Mouse (Mus musculus) erythroblast, embryonic 14.5 days (primary cell): ENCODE data around the gene Ids. TPM values are rescaled to one million over a fixed set of nuclear protein-coding genes. Genes with fewer than 3 reads are reported as not detected.

ENCODE experiments used
- H3K27me3 ChIP-seq: 2 replicates; pipeline ENCODE4 v1.6.1; 2012; ENCODE audit warnings: inconsistent platforms; ENCODE audit not compliant: control insufficient read depth
- H3K36me3 ChIP-seq: 2 replicates; pipeline ENCODE4 v1.6.1; 2012; ENCODE audit warnings: mild to moderate bottlenecking, inconsistent platforms; ENCODE audit not compliant: control insufficient read depth
- H3K4me1 ChIP-seq: 2 replicates; pipeline ENCODE4 v1.6.1; 2012; ENCODE audit warnings: inconsistent platforms; ENCODE audit not compliant: control insufficient read depth
- H3K4me3 ChIP-seq: replicated peaks from 2 replicates; pipeline ENCODE3; 2012; ENCODE audit warnings: moderate library complexity, mild to moderate bottlenecking, inconsistent platforms
- H3K9me3 ChIP-seq: 2 replicates; pipeline ENCODE4 v1.6.1; 2012; ENCODE audit warnings: low read length, inconsistent platforms, mixed read lengths; ENCODE audit not compliant: control insufficient read depth
- GATA1 ChIP-seq: IDR thresholded peaks from 2 replicates; pipeline ENCODE4 v1.6.1; 2012; ENCODE audit warnings: low read length, inconsistent platforms, mixed read lengths
- TAL1 ChIP-seq: IDR thresholded peaks from 3 replicates; pipeline ENCODE4 v1.6.1; 2012; ENCODE audit warnings: low read length, inconsistent platforms, mixed read lengths
- polyA plus RNA-seq: library from polyadenylated mRNA; stranded (reverse); fragments of >175 nt; gene quantifications from 2 replicates; pipeline ENCODE4 v1.2.3, GENCODE M21; 2012

The Ids gene
- polyA plus RNA-seq, 1 experiment, result 0.08 TPM

DNA sequence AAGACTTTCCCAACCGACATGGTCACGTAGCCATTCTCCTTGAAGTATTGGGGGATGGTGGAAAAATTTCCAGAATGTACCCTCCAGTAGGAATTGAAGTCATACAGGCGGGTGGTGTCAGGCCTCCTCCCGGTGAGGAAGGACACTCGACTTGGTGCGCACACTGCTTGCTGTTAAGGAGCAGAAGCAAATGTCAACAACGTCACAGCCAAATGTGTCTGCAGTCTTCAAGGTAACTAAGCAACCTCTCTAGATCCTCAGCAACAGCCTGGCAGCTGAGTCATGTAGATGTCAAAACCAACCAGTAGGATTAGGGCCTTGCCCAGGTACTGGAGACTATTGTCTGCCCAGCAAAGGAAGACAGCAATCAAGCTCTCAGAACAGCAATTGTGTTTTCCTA, 1.9 kb downstream of the Ids start:
- Histone ChIP-seq H3K27me3 (no peaks in the 10 kb centered on the region; the same call in 1 of the 2 replicates), H3K4me1 (peaks cover 9% of the 10 kb centered on the region), H3K4me3 (no peak overlapping the region), H3K9me3 (no peaks in the 10 kb centered on the region), H3K36me3 (no peaks in the 10 kb centered on the region)
- TF ChIP-seq TAL1 (no peak), GATA1 (no peak)

DNA sequence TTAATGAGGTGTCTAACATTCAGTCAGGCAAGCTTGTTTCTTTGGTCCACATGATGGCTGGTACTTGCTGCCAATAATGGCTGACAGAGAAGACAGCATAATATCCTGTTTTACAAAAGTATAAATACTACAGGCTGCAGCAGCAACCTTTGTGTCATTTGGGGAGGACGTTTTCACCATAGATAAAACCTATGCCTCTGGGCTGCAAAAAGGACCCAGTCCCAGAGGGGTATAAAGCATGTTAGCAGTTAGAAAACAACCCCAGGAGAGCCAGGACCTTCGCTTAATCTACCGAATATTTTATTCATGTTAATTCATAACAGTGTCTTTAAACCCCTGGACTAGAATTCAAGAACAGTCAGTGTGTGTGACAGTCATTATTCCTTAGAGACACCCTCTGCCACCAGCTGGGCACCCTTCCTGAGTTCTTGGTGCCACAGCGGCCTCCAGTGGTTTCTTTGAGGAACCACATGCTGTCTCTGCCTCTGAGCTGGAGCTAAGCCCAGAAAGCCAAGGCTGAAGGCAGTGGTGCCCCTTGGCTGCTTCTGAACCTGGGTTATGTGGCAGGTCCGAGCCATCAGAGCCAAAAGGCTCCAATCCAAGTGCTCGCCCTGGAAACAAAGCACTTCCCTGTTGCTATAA, 34.6 kb downstream of the Ids start:
- TF ChIP-seq TAL1 (no peak), GATA1 (no peak)
- H3K4me1 ChIP-seq, result no peaks in the 10 kb centered on the region
- H3K36me3 ChIP-seq, result no peaks in the 10 kb centered on the region
- no peaks in the 10 kb centered on the region for H3K27me3 ChIP-seq
- H3K4me3 ChIP-seq, result no peak overlapping the region
- H3K9me3 ChIP-seq, result no peaks in the 10 kb centered on the region

DNA sequence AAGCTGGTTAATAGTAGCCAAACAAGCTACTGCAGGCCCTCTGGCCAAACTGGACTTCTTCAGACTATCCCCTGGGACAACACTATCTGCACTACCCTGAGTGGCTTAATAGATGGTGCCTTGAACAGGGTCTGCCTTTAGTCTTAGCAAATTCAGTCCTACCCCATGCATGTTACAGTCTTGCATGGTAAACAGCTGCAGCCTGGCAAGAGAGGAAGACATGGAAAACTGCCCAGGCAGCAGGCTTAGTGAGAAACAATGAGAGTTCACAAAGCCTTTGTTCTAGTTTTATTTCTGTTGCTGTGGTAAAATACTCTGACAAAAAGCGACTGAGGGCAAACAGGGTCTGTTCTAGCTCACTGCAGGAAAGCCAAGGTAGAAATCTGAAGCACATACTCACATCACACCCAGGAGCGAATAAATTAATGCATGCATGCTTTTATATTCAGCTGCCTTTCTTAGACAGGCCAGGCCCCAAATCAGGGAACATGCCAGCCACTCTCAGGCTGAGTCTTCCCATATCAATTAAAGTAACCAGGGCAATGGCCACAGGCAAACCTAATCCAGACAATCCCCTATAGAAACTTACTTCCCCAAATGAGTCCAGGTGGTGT, 36.2 kb downstream of the Ids start:
- H3K4me3 ChIP-seq, result no peak overlapping the region
- TF ChIP-seq GATA1 (no peak), TAL1 (no peak)
- no peaks in the 10 kb centered on the region for H3K36me3 ChIP-seq
- no peaks in the 10 kb centered on the region for H3K27me3 ChIP-seq
- no peaks in the 10 kb centered on the region for H3K4me1 ChIP-seq
- H3K9me3 ChIP-seq, result no peaks in the 10 kb centered on the region

DNA sequence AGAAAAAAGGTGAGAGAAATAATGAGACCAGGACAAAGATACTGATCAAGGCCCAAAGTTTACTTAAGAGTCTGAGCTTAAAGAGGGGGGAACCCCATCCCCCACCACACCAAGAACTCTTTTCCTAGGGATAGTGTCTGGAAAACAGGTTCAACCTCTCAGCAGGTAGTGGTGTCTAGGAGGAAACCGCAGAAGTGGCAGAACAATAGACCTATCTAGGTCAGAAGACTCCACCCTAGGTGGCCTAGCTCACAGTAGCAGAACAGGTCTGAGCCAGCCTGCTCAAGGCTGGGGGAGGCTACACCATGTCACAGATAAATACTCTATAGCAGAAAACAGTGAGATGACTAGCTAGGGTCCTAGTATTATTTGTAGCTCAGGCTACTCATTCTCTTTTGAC, 37.2 kb downstream of the Ids start:
- no peaks in the 10 kb centered on the region for H3K4me1 ChIP-seq
- H3K36me3 ChIP-seq, result no peaks in the 10 kb centered on the region
- TF ChIP-seq TAL1 (no peak), GATA1 (no peak)
- no peaks in the 10 kb centered on the region for H3K27me3 ChIP-seq
- H3K9me3 ChIP-seq, result no peaks in the 10 kb centered on the region
- no peak overlapping the region for H3K4me3 ChIP-seq

DNA sequence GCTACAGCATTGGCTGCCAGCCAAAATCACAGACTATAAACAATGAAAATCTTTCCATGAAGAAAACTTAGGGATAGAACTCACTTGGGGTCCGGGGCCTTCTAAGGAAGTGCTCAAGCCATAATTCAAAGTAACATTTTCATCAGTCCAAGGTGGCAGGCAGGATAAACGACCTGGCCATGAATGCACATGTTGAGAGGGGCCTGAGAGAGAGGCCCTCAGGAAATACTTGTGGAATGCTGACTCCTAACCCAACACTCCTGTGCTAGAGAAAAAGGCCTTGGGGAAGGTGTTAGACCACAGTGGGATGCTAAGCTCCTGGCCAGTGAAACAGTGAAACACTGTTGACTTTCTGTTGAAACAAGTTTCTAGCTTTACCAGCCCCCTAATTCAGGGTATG, 45.6 kb downstream of the Ids start:
- Histone ChIP-seq H3K4me1 (no peaks in the 10 kb centered on the region), H3K4me3 (no peak overlapping the region), H3K27me3 (no peaks in the 10 kb centered on the region), H3K9me3 (no peaks in the 10 kb centered on the region), H3K36me3 (no peaks in the 10 kb centered on the region)
- TF ChIP-seq GATA1 (no peak), TAL1 (no peak)

DNA sequence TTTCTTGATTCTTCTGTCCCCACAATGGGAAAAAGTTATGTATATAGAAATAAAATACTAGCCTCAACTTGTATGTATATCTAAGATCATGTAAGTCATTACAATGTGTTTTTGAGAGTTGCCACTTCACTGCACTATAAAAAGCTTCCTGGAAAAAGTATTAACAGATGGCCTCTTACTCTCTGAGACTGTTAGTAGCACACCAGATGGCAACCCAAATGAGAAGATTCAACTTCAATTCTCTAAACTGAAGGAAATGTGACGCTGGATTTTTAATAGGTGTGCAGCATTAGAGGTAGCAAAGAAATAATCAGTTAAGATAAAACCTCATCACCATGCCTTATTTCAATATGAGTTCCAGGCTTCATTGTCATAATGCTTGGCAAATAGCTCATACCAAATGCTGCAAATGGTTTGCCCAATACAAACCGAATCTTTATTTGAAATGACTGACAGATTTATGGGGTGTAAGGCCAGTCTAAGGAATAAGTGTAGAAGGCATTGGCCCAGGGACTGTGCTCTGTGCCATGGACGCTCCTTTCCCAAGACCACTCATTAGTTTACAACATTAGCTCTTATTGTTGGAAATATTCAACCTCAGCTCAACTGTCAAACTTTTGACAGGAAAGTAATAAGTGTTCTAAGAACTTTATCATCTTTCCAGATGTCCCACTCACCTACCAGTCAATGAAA, 49.8 kb downstream of the Ids start:
- Histone ChIP-seq H3K9me3 (no peaks in the 10 kb centered on the region), H3K4me1 (no peaks in the 10 kb centered on the region), H3K36me3 (no peaks in the 10 kb centered on the region), H3K4me3 (no peak overlapping the region), H3K27me3 (no peaks in the 10 kb centered on the region)
- TF ChIP-seq TAL1, result no peak
- no peak for TF ChIP-seq GATA1

Other genes with a start within 250 kb of the Ids start
- gene 1110012L19Rik, start 20.8 kb upstream of the Ids start, polyA plus RNA-seq, result 0.04 and 0.15 TPM in 2 replicates
- gene Tmem185a, start 112.1 kb upstream of the Ids start, polyA plus RNA-seq, result 0.19 and 0.25 TPM in 2 replicates